Mouse (Mus musculus) CH12.LX (cell line): ENCODE measurements at regions not wholly inside any gene's neighbourhood (a gene's known extent, or its start where the extent isn't known, plus 50 kb on each side); places are given as distances from the start of the nearest gene placed in this dataset.

Source experiments
- CTCF ChIP-seq, 2 experiments: IDR thresholded peaks in 1 of 2; conservative IDR thresholded peaks in 1 of 2; 2 replicates each; pipeline ENCODE4 v1.5.1; 2011 to 2012; ENCODE audit warnings: low read depth in 2 of 2, low read length in 2 of 2, improper control_type of control experiment in 1 of 2, inconsistent platforms in 1 of 2, mild to moderate bottlenecking in 1 of 2, moderate library complexity in 1 of 2
- EP300 ChIP-seq: IDR thresholded peaks from 2 replicates; pipeline ENCODE4 v1.6.1; 2011; ENCODE audit warnings: low read length, improper control_type of control experiment
- MAX ChIP-seq: IDR thresholded peaks from 2 replicates; pipeline ENCODE4 v1.6.1; 2011; ENCODE audit warnings: low read length, improper control_type of control experiment
- POLR2A ChIP-seq: IDR thresholded peaks from 2 replicates; pipeline ENCODE4 v1.6.1; 2011; ENCODE audit warnings: low read depth, mild to moderate bottlenecking, improper control_type of control experiment, low read length
- POLR2AphosphoS2 ChIP-seq: IDR thresholded peaks from 2 replicates; pipeline ENCODE4 v1.6.1; 2011; ENCODE audit warnings: low read depth, low read length, improper control_type of control experiment
- ZKSCAN1 ChIP-seq: IDR thresholded peaks from 2 replicates; pipeline ENCODE4 v1.6.1; 2012; ENCODE audit warnings: low read depth, inconsistent platforms, low read length, improper control_type of control experiment, borderline replicate concordance

DNA sequence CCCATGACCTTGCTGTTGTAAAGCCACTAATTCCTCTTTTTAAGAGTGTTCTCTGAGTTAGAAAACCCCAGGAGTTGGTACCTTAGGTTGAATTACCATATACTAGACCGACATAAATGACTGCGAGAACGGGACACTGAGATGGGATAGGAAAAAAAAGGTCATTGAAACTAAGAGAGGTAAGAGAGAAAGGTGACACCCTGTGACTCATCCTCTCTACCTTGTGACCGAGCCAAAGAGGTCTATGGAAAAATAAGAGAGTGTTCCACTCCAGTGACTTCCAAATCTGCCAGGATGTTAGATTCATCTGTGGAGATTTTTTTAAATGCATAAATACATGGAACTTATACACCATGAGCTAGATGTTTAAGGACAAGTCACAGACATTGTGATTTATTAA is 115.3 kb upstream of the Trib2 start:
- no peak for TF ChIP-seq POLR2A
- no peak for TF ChIP-seq POLR2AphosphoS2
- peak; percentile 95 for TF ChIP-seq EP300
- TF ChIP-seq CTCF (conservative IDR thresholded peaks at IDR 0.05 in 1 of 2, IDR thresholded peaks at IDR 0.05 in 1 of 2; ENCODE audit: low read depth in 2 of 2, low read length in 2 of 2): no peak
- TF ChIP-seq MAX: no peak; the same call in 1 of the 2 replicates
- no peak for TF ChIP-seq ZKSCAN1
